Mouse (Mus musculus) ES-E14 (cell line): Measurements from ENCODE around the gene Git1.

ENCODE experiments used
- CHD2 ChIP-seq: IDR thresholded peaks from 2 replicates; pipeline ENCODE4 v1.6.1; 2014; ENCODE audit warnings: mild to moderate bottlenecking, low read depth, low read length, inconsistent platforms
- HCFC1 ChIP-seq: IDR thresholded peaks from 2 replicates; pipeline ENCODE4 v1.6.1; 2012; ENCODE audit warnings: low read length, inconsistent platforms, borderline replicate concordance; ENCODE audit not compliant: insufficient read depth
- MAFK ChIP-seq: IDR thresholded peaks from 2 replicates; pipeline ENCODE4 v1.6.1; 2014; ENCODE audit warnings: mild to moderate bottlenecking, low read depth, low read length, inconsistent platforms; ENCODE audit not compliant: insufficient read depth
- ZC3H11A ChIP-seq: IDR thresholded peaks from 2 replicates; pipeline ENCODE4 v1.6.1; 2012; ENCODE audit warnings: low read depth, mild to moderate bottlenecking, inconsistent platforms, low read length, borderline replicate concordance
- ZNF384 ChIP-seq: IDR thresholded peaks from 2 replicates; pipeline ENCODE4 v1.6.1; 2012; ENCODE audit warnings: low read depth, low read length, inconsistent platforms

DNA sequence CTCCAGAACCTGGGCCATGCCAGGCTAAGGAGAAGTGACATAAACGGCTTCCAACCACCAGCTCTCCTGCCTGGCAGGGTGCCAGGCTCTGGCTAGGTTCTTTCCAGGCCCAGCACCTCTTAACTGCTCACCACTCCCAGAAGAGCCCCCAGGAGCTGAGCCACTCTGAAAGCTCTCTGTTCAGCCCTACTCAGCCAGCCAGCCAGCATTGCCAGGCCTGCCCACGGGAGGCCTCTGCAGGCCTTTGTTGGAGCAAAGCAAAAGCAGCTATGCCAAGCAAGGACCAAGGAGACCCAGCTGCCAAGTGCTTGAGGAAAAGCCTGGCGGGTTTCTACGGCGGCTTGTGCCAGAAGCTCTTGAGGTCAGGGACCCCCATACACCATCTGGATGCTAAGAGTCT is 6.6 kb upstream of the Git1 start:
- TF ChIP-seq ZNF384 = no peak
- TF ChIP-seq CHD2 = no peak
- TF ChIP-seq HCFC1 = no peak
- TF ChIP-seq ZC3H11A = no peak
- TF ChIP-seq MAFK = no peak
